Mouse (Mus musculus) lung, embryonic 14.5 days (tissue): ENCODE data around the gene Ttc29. TPM values are rescaled to one million over a fixed set of nuclear protein-coding genes. Genes with fewer than 3 reads are reported as not detected.

Source experiments
- ATAC-seq: fragments of 200-750 bp; cut with Nextera tagmentation; 2 replicates; pipeline ENCODE4 v1.8.0; 2017; ENCODE audit warnings: mild to moderate bottlenecking, moderate TSS enrichment, moderate library complexity; ENCODE audit not compliant: insufficient read depth
- DNase-seq: peaks from one replicate; pipeline ENCODE4 v3.0.0-alpha.2; 2015
- H3K27ac ChIP-seq: fragments of 300-500 bp; sonication (generic); 2 replicates; pipeline ENCODE4 v1.5.1; 2014; ENCODE audit warnings: low read depth, mild to moderate bottlenecking, moderate library complexity
- H3K27me3 ChIP-seq: fragments of 300-500 bp; sonication (generic); 2 replicates; pipeline ENCODE4 v1.6.1; 2014; ENCODE audit warnings: low read length, control low read depth; ENCODE audit not compliant: insufficient read depth
- H3K36me3 ChIP-seq: fragments of 300-500 bp; sonication (generic); 2 replicates; pipeline ENCODE4 v1.6.1; 2014; ENCODE audit warnings: control low read depth; ENCODE audit not compliant: insufficient read depth
- H3K4me1 ChIP-seq: fragments of 300-500 bp; sonication (generic); 2 replicates; pipeline ENCODE4 v1.6.1; 2014; ENCODE audit warnings: antibody characterized with exemption, control low read depth; ENCODE audit not compliant: insufficient read depth
- H3K4me2 ChIP-seq: fragments of 300-500 bp; sonication (generic); 2 replicates; pipeline ENCODE4 v1.6.1; 2014; ENCODE audit warnings: mild to moderate bottlenecking
- H3K4me3 ChIP-seq: fragments of 300-500 bp; sonication (generic); 2 replicates; pipeline ENCODE4 v1.5.1; 2014; ENCODE audit warnings: low read depth, low read length
- H3K9ac ChIP-seq: fragments of 300-500 bp; sonication (generic); 2 replicates; pipeline ENCODE4 v1.6.1; 2014
- H3K9me3 ChIP-seq: fragments of 300-500 bp; sonication (generic); 2 replicates; pipeline ENCODE4 v1.6.1; 2016; ENCODE audit warnings: low read depth, low read length, control low read depth
- CTCF ChIP-seq: IDR thresholded peaks from 2 replicates; pipeline ENCODE4 v1.5.1; 2016; ENCODE audit warnings: antibody characterized with exemption, low read depth
- WGBS: fragments of 180-500 bp; shearing (Covaris S2); extraction: QIAGEN DNeasy Blood & Tissue Kit; methylation state at CpG from one replicate; pipeline ENCODE4 v1.1.7; 2014; 5-methylcytosine and 5-hydroxymethylcytosine counted together
- polyA plus RNA-seq: library from polyadenylated mRNA; unstranded; fragments of >200 nt; fragmentation: Nextera tagmentation; extraction: Ambion mirVana; gene quantifications from 2 replicates; pipeline ENCODE4 v1.2.1, GENCODE M21; 2014

Ttc29 gene
- polyA plus RNA-seq, 1 experiment from 2014 or later: not detected

DNA sequence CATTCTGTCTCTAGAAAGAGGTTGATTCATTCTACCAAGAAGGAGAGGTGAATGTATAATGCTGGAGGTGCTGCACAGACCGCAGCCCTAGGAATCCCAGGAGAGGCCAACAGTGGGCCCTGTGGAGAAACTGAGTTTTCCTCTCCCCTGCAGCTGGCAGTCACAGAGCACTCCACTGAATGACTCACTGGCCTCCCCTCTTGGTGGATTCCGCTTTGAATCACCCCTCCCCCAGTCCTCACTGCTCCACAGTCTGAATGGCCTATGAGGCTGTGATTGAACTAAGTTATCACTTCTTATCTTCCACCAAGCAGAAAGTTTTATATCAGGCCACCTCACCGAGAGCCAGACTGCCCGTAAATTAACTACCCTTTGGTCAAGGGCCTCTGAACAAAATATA is 94.0 kb downstream of the Ttc29 start:
- ATAC-seq: no peak

DNA sequence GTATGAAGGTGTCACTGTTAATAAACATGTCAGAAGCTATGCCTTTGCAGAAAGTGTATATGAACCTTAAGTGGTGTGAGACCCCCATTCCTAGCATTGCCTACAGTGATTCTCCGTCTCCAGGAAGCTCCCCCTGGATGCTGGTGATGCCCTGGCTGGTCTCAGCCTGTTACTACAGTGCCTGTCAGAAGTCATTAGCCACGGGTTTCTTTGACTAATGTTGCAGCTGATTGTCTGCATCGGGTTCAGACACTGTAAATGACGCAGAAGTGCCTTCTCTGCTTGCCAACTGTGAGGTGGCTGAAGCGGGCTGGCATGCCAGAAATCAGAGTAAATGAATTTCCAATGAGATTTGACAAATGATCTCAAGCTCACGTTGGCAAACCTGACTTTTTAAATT is 96.4 kb downstream of the Ttc29 start:
- Histone ChIP-seq H3K4me2 (no peak overlapping the region), H3K36me3 (no peaks in the 10 kb centered on the region), H3K9ac (no peak overlapping the region), H3K9me3 (no peaks in the 10 kb centered on the region), H3K4me3 (no peak overlapping the region), H3K27me3 (no peaks in the 10 kb centered on the region), H3K27ac (no peak overlapping the region), H3K4me1 (no peaks in the 10 kb centered on the region)
- no peak for TF ChIP-seq CTCF
- 54% methylated on average over 6 of the region's 6 CpGs for WGBS
- ATAC-seq: no peak
- DNase-seq: no peak

More for the DNA sequence above, 94.0 kb downstream of the Ttc29 start:
- Histone ChIP-seq H3K4me1 (no peaks in the 10 kb centered on the region), H3K9ac (no peak overlapping the region), H3K27me3 (no peaks in the 10 kb centered on the region), H3K9me3 (no peaks in the 10 kb centered on the region), H3K27ac (no peak overlapping the region), H3K4me2 (no peak overlapping the region), H3K36me3 (no peaks in the 10 kb centered on the region), H3K4me3 (no peak overlapping the region)
- 34% methylated on average over 4 of the region's 4 CpGs for WGBS
- no peak for TF ChIP-seq CTCF
- DNase-seq: no peak

DNA sequence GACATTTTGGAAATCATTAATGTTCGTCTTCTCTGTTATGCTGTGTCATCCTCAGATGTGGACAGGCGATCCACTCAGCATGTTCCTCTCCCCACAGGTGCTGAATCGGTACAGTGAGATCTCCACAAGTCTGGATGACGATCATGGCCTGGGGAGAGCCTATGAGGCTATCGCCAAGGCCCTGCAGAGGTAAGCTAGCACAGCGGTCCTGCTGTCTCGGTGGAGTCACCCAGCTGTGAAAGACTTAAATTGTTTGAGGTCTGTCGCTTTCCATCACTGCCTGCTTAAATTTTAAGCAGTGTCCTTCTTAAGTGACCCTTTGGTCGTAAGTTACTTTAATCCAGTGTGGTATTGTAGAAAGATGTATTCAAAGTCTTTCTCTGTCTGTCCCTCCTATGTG is 102.5 kb downstream of the Ttc29 start:
- no peak overlapping the region for H3K4me3 ChIP-seq
- 66% methylated on average over 9 of the region's 9 CpGs for WGBS
- no peaks in the 10 kb centered on the region for H3K27me3 ChIP-seq
- no peak overlapping the region for H3K4me2 ChIP-seq
- DNase-seq (no peak), ATAC-seq (no peak)
- no peak overlapping the region for H3K9ac ChIP-seq
- no peaks in the 10 kb centered on the region for H3K4me1 ChIP-seq
- H3K9me3 ChIP-seq: no peaks in the 10 kb centered on the region
- TF ChIP-seq CTCF: no peak
- H3K36me3 ChIP-seq: no peaks in the 10 kb centered on the region
- no peak overlapping the region for H3K27ac ChIP-seq

DNA sequence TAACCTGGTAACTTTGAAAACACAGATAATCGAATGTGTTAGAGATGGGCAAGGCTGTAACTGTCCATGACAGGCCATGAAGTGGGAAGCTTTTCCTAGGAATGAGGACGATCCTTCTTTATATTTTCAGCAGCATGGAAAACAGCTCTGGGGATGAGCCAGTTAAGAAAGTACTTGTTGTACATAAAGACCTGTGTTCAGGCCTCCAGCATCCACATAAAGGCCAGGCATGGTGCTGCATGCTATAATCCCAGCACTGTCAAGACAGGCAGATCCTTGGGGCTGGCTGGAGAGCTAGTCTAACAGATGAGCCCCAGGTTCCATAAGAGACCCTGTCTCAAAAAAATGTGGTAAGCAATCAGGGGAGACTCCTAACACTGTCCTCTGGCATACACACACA is 104.6 kb downstream of the Ttc29 start:
- Histone ChIP-seq H3K27ac (no peak overlapping the region), H3K36me3 (no peaks in the 10 kb centered on the region), H3K4me2 (no peak overlapping the region), H3K4me1 (no peaks in the 10 kb centered on the region), H3K9me3 (no peaks in the 10 kb centered on the region), H3K9ac (no peak overlapping the region), H3K27me3 (no peaks in the 10 kb centered on the region), H3K4me3 (no peak overlapping the region)
- TF ChIP-seq CTCF: no peak
- ATAC-seq (no peak), DNase-seq (no peak)
- 69% methylated on average over 2 of the region's 2 CpGs for WGBS

DNA sequence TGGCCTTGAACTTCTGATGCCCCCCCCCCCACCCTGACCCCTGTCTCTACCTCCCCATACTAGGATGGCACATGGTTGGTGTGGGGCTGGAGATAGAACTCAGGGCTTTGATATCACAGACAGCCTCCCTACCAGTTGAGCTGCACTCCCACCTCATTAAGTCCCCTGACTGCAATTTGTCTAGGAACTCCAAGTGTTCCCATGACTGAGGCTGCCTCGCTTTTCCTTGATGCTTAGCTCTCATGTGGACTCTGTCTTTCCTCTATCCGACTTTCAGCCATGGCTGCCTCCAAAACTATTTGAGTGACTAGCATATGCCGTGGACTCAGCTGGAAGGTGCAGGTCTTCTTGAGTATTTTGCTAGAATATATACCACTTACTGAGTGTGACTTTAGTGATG is 110.3 kb downstream of the Ttc29 start:
- TF ChIP-seq CTCF: no peak
- DNase-seq: no peak
- H3K9me3 ChIP-seq: no peaks in the 10 kb centered on the region
- no peaks in the 10 kb centered on the region for H3K27me3 ChIP-seq
- no peak overlapping the region for H3K4me2 ChIP-seq
- H3K36me3 ChIP-seq: no peaks in the 10 kb centered on the region
- H3K4me1 ChIP-seq: no peaks in the 10 kb centered on the region
- no peak overlapping the region for H3K4me3 ChIP-seq
- no peak overlapping the region for H3K9ac ChIP-seq
- H3K27ac ChIP-seq: no peak overlapping the region
- whole genome bisulfite sequencing: 70% methylated on average over 3 of the region's 3 CpGs
- ATAC-seq: no peak

DNA sequence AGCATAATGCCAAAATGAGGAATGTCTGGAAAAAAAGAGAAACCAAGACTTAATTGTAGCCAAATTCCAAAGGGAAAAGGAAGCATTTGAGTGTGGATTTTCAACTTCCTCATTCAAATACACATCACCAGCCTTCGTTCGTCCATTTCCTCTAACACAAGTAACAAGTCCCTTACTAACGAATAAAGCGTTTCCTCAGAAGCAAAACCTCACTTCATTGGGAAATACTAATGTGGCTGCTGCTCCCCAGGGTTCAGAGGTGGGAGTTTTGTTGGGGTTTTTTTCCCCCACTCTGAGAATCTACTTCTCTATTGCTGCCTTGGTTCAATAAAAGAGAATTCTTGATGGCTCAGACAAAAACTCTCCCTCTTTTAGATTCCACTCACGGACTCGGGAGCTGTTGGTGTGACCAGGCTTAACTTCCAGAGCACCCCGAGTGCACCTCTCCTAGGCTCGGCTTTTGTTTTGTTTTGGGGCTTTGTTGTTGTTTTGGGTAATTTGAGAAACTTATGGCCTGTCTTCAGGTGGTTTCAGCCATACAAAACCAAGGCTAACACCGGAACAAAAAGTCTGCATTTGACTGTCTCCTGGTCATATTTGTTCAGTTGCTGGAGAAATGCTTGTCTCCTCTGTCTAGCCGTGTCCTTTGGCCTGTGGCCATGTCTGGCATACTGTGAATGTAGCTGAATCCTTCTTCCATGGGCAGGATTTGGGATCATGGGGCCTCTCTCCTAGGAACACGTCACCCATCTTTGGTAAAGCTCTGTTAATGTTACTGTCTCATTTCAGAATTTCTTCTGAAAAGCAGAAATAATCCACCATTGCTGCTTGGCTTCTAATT is 127.8 kb downstream of the Ttc29 start:
- Histone ChIP-seq H3K9me3 (no peaks in the 10 kb centered on the region), H3K27ac (no peak overlapping the region), H3K9ac (no peak overlapping the region), H3K4me2 (no peak overlapping the region), H3K4me3 (no peak overlapping the region), H3K4me1 (no peaks in the 10 kb centered on the region), H3K36me3 (no peaks in the 10 kb centered on the region), H3K27me3 (0 out of 2 replicates have a peak, but pooled peaks cover 1% of the 10 kb centered on the region)
- DNase-seq (peak; percentile 13), ATAC-seq (no peak)
- TF ChIP-seq CTCF: no peak
- WGBS: 68% methylated on average over 11 of the region's 11 CpGs

DNA sequence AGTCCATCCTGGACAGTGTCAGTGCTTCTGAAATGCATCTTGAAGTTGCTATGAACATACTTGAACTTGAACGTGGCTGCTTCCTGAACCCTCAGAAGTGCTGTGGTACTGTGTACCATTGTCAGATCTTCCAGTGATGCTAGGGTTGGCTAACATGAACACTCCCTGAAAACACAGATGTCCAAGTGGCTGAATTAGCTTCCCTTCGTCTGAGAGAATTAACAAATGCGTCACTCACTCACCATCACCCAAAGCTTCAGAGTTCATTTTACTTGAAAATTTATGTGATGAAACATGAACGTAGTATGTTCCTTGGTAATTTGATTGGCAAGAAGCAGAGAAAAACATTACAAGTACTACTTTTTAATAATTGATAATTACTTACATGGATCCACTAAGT is 129.1 kb downstream of the Ttc29 start:
- Histone ChIP-seq H3K27me3 (0 out of 2 replicates have a peak, but pooled peaks cover 3% of the 10 kb centered on the region), H3K9me3 (no peaks in the 10 kb centered on the region), H3K27ac (no peak overlapping the region), H3K4me2 (no peak overlapping the region), H3K4me1 (no peaks in the 10 kb centered on the region), H3K9ac (no peak overlapping the region), H3K36me3 (no peaks in the 10 kb centered on the region), H3K4me3 (no peak overlapping the region)
- 76% methylated on average over 4 of the region's 4 CpGs for WGBS
- no peak for ATAC-seq
- no peak for DNase-seq
- no peak for TF ChIP-seq CTCF
